Mouse (Mus musculus): ENCODE results near the gene Gzmc. TPM values are rescaled to one million over a fixed set of nuclear protein-coding genes. Genes with fewer than 3 reads are reported as not detected.
"Not testable (repeated sequence)": the region's sequence is repeated elsewhere in the genome, so short reads cannot be mapped to it uniquely, and the experiment has no call there.

Gene Gzmc
- total RNA-seq (2017), result 2.5 to 7.6 TPM in 2 of 3 replicates, not detected in the other

DNA sequence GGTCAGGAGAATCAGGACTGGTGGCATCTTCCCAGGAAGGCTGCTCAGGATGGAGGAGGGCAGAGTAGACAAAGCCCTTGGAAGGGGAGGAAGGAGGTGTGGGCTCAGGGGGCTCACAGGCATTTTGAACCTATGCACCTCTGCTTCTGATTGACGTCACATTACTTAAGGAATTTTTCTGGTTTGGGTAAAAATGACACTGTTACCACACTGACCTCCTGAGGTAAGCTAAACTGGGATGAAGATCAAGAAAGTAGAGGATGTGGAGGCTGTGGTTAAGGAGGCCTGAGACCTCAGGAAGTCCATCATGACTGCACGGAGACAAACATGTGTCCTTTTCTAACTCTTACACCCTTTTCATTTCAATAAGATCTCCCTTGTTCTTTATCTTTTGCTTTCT lies at the start of gene Gzmc:
Gzmc (minus strand) TSS at position 101 of the 400 bp plus-strand sequence.
- no peak for ATAC-seq (replicated peaks; ENCODE audit: insufficient number of reproducible peaks, low FRiP score, low TSS enrichment, poor library complexity, severe bottlenecking)

DNA sequence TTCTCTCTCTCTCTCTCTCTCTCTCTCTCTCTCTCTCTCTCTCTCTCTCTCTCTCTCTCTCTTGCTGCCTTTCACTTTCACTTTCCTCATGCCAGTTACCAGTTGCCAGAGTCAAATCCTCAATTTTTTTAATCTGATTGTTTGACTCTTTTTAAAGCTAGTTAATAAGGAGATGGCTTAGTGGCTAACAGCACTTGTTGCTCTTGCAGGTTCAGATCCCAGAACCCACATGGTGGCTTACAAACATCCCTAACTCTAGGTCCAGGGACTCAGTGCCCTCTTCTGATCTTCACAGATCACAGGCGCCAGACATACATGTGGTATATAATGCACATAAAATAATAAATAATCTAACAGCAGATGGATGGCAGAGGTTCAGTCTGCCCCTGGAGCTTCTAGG lies 49.4 kb upstream of the Gzmc start:
- ATAC-seq (replicated peaks; ENCODE audit: insufficient number of reproducible peaks, low FRiP score, low TSS enrichment, poor library complexity, severe bottlenecking), result no peak

DNA sequence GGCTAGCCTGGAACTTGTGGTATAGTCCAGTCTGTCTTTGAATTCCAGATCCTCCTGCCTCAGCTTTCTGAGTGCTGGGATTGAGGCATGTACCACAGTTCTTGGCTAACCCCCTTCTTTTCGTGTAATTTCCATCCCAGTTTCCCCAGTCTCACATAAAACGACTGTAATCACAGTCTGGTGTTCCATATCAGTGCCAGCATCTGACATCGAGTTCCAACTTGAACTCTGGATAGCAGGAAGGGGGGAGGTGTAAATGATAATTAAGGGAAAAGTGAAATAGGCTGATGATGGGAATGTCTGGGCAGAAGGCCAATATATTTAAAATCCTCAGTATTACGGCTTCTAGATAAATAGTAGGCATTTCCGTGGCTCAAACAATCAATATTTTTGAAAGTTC lies 46.6 kb upstream of the Gzmc start:
- no peak for ATAC-seq (replicated peaks; ENCODE audit: insufficient number of reproducible peaks, low FRiP score, low TSS enrichment, poor library complexity, severe bottlenecking)

DNA sequence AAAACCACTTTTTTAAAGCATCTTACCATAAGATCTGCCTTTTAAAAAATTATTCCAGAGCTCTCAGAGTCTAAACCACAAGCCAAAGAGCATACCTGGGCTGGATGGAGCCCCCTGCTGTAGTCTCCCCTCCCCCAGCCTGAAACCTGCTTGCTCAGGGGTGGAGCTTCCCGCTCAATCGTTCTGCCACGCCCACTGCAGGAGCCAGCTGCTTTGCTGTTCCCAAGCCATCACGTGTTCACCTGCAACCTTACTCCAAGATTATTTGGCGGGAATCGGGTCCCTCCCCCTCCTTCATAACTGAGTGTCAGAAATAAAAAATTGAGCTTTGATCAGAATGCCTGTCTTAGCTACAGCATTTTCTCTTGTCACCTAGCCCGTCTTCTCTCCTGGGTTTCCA lies 44.2 kb upstream of the Gzmc start:
- not testable (repeated sequence) for ATAC-seq (replicated peaks; ENCODE audit: insufficient number of reproducible peaks, low FRiP score, low TSS enrichment, poor library complexity, severe bottlenecking)

DNA sequence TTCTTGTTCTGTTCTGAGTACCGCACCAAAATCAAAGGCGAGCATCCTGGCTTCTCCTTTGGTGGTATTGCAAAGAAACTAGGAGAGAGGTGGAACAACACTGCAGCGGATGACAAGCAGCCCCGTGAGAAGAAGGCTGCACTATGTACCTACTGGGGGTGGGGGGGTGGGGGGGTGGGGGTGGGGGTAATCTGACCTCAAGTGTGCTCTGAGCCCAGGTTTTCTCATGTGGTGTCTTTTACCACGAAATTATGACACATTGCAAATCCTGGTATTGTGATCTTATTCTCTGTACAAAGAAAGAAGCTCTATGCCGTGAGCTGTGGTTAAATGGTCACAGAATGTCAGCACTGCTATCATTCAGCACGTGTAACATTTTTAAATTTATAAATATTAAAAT lies 41.6 kb upstream of the Gzmc start:
- not testable (repeated sequence) for ATAC-seq (replicated peaks; ENCODE audit: insufficient number of reproducible peaks, low FRiP score, low TSS enrichment, poor library complexity, severe bottlenecking)

DNA sequence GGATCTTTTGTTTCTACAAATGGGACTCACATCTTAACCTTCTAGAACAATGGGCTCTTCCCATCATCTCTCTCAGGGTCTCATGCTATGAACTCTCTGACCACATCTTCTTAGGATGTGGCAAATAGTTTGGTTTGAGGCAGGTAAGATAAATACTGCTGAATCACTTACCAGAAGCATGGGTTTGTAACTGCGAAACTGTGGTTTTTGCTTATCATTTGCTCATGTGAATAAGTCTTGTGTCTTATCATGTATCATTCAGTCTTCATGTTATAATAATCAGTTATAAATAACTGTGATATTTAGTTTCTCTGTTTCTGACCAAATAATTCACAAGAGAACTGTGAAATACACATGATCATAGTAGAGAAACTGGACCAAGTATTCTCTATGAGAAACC lies 31.7 kb upstream of the Gzmc start:
- no peak for ATAC-seq (replicated peaks; ENCODE audit: insufficient number of reproducible peaks, low FRiP score, low TSS enrichment, poor library complexity, severe bottlenecking)

DNA sequence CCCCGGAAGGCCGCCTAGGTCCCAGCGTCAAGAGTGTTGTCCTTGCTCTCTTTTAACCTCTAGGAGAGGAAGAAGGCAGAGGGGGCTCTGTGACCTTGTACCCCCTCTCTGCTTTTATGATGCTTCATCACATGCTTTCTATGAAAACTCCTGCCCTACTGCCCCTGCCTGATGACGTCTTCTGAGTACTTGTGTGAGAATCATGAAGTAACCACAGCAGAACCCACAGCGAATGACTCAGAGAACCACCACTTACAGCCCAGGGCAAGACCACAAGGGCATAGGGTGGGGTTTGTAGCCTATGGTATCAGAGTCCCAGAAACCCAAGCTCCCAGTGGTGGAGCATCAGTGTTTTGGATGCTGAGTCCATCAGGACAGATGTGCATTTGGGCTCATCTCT lies 27.7 kb upstream of the Gzmc start, which contains the start of gene Gzmb:
Gzmb (minus strand) TSS at position 108 of the 400 bp plus-strand sequence.
- ATAC-seq (replicated peaks; ENCODE audit: insufficient number of reproducible peaks, low FRiP score, low TSS enrichment, poor library complexity, severe bottlenecking), result peak; percentile 78

DNA sequence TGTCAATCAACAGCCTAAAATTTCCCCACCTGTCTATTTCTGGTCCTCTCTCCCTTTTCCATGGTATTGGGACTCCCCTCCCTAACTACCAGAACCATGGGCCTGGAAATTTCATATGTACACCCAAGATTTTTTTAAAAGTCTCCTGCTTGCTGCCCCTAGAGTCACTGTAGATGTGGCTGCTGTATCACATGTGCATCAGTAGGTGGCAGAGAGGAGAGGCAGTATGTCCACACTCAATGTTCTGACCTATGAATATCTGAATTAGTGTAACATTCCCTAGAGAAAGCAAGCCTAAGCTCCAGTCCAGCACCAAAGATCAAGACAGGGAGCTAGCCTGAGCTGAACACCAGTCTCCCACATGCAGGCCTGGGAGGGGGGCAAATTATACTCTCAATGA lies 6.0 kb upstream of the Gzmc start:
- ATAC-seq (replicated peaks; ENCODE audit: insufficient number of reproducible peaks, low FRiP score, low TSS enrichment, poor library complexity, severe bottlenecking), result no peak

DNA sequence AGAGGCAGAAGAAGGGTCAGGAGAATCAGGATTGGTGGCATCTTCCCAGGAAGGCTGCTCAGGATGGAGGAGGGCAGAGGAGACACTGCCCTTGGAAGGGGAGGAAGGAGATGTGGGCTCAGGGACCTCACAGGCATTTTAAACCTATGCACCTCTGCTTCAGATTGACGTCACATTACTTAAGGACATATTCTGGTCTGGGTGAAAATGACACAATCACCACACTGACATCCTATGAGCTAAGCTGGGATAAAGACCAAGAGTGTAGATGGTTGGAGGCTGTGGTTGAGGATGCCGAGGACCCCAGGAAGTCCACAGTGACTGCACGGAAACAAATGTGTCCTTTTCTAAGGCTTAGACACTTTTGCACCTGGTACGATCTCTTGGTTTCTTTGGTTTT lies 23.1 kb downstream of the Gzmc start, which contains the start of gene Gzmf:
Gzmf (minus strand) TSS at position 101 of the 400 bp plus-strand sequence.
- no peak for ATAC-seq (replicated peaks; ENCODE audit: insufficient number of reproducible peaks, low FRiP score, low TSS enrichment, poor library complexity, severe bottlenecking)

DNA sequence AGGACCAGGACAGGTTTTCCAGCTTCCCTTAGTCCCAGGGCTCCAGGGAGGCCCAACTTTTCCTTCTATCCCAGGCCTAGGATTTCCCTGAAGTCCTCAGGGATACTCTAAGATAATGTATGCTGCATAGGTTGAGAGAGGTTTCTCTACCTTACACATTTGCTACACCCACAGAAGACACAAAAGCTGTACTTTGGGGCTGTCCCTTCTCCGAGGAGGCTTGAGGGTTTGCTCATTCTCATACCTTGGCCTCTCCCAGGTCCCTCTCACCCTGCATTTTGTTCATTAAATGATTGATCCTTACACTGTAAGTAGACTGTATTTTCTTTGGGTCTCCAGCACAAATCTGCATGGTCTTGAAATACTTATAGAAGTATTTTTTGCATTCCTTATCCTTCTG lies 28.8 kb downstream of the Gzmc start:
- no peak for ATAC-seq (replicated peaks; ENCODE audit: insufficient number of reproducible peaks, low FRiP score, low TSS enrichment, poor library complexity, severe bottlenecking)

DNA sequence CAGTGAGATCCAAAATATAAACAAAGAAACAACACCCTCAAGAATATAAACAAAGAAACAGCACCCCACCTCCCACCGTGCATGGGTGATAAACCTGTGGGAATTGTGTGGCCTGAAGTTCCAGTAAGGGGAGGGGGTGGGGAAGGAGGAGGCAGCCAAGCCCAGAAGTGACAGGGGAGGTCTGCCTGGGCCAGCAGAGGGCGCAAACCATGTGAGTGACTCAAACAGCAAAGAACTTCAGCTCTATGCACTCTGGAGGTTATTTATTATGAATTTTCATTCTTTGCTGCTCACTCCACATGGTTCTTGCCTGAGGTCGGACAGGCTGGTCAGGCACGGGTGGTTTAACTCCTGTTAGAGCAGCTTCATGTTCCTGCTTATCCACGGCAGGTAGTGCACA lies 29.4 kb downstream of the Gzmc start:
- not testable (repeated sequence) for ATAC-seq (replicated peaks; ENCODE audit: insufficient number of reproducible peaks, low FRiP score, low TSS enrichment, poor library complexity, severe bottlenecking)

DNA sequence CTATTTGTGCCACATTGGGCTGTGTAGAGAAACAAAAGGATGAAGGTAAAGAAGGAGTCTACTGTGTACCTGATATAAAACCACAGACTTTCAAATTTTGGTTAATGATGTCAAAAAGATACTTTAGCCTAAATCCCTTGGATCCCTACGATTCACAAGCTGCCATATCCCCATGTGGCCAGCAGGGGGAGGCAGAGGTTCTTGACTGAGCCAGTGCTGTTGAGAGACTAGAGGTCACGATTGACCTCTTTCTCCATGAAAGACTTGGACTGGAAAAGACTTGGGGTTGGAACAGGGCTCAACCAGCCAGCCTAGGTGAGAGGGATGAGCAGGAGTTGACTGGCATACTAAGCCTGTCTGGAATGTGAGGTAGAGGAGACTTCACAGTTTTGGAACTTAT lies 30.5 kb downstream of the Gzmc start:
- peak; percentile 70; the same call in 1 of the 2 replicates for ATAC-seq (replicated peaks; ENCODE audit: insufficient number of reproducible peaks, low FRiP score, low TSS enrichment, poor library complexity, severe bottlenecking)

DNA sequence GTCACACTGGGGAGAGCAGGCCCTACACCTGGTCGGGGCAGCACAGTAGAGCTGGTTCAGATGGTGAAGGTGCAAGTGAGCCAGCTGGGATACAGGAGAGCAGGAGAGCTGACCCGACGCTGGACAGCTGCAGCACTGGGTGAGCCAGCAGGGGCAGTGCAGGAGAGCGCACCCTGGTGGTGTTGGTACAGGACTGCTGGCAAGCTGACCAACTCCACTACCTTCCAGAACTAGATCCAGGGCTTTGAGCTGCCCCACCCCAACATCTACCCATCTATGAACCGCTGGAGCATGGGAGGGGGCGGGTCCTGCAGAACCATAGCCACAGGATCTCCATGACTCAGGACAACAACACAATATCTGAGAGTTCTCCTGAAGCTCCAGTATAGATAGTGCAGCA lies 47.5 kb downstream of the Gzmc start:
- ATAC-seq (replicated peaks; ENCODE audit: insufficient number of reproducible peaks, low FRiP score, low TSS enrichment, poor library complexity, severe bottlenecking), result no peak

DNA sequence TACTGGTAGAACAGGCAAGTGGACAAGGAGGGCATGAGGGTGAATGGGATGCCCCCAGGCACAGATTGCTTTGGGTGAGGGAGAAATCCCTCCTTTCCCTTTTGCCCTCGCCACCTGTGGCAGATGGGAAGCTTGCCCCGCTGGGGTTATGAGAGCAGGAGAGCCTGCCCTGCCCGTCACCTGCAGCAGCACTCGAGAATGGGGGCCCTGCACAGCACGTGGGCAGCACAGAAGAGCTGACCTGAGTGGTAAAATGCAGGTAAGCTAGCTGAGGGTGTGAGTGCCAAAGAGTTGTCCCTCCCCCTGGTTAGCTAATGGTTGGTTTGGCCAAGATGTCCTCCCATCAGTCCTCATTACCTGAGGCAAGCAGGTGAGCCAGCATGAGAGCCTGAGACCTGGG lies 47.9 kb downstream of the Gzmc start:
- ATAC-seq (replicated peaks; ENCODE audit: insufficient number of reproducible peaks, low FRiP score, low TSS enrichment, poor library complexity, severe bottlenecking), result no peak

Other genes with a start within 250 kb of the Gzmc start
- gene Mcpt1, start 216.7 kb downstream of the Gzmc start, total RNA-seq (2017), result not detected in 3 replicates
- not detected in 3 replicates for gene Mcpt9, start 204.2 kb downstream of the Gzmc start, total RNA-seq (2017)
- gene Mcpt2, start 192.6 kb downstream of the Gzmc start, total RNA-seq (2017), result not detected in 3 replicates
- gene Mcpt4, start 172.3 kb downstream of the Gzmc start, total RNA-seq (2017), result not detected in 3 replicates
- gene Mcpt8, start 149.4 kb downstream of the Gzmc start, total RNA-seq (2017), result 8.4 to 33.5 TPM (median 9.9 TPM) in 3 replicates
- 0.43 TPM in 1 of 3 replicates, not detected in the others for gene Ctsg, start 132.1 kb downstream of the Gzmc start, total RNA-seq (2017)
- not detected in 3 replicates for gene Gzme, start 114.0 kb downstream of the Gzmc start, total RNA-seq (2017)
- not detected in 3 replicates for gene Gzmd, start 102.0 kb downstream of the Gzmc start, total RNA-seq (2017)
- not detected in 3 replicates for gene Gzmg, start 75.1 kb downstream of the Gzmc start, total RNA-seq (2017)
- 1.8 TPM in 1 of 3 replicates, not detected in the others for gene Gzmn, start 60.1 kb downstream of the Gzmc start, total RNA-seq (2017)
- gene Gzmf, start 23.2 kb downstream of the Gzmc start, total RNA-seq (2017), result not detected in 3 replicates
- 264 to 599 TPM (median 278 TPM) in 3 replicates for gene Gzmb, start 27.6 kb upstream of the Gzmc start, total RNA-seq (2017)
- gene Atp12a, start 130.4 kb upstream of the Gzmc start, total RNA-seq (2017), result not detected in 3 replicates
- gene Rnf17, start 167.9 kb upstream of the Gzmc start, total RNA-seq (2017), result 0.64 to 2.1 TPM (median 0.67 TPM) in 3 replicates